Mouse (Mus musculus) intestine, postnatal 0 days (tissue): ENCODE data around the gene Gpx7. TPM values are rescaled to one million over a fixed set of nuclear protein-coding genes. Genes with fewer than 3 reads are reported as not detected.

Experiments
- ATAC-seq: fragments of 200-750 bp; cut with Nextera tagmentation; 2 replicates; pipeline ENCODE4 v1.8.0; 2017; ENCODE audit warnings: mild to moderate bottlenecking, moderate TSS enrichment, moderate library complexity
- H3K27ac ChIP-seq: fragments of 300-500 bp; sonication (generic); 2 replicates; pipeline ENCODE4 v1.5.1; 2014; ENCODE audit warnings: mild to moderate bottlenecking, low read depth, low read length, moderate library complexity
- H3K27me3 ChIP-seq: fragments of 300-500 bp; sonication (generic); replicated peaks from 2 replicates; pipeline ENCODE4 v1.6.1; 2014; ENCODE audit warnings: low read length, mixed read lengths; ENCODE audit not compliant: control insufficient read depth, insufficient read depth
- H3K36me3 ChIP-seq: fragments of 300-500 bp; sonication (generic); 2 replicates; pipeline ENCODE4 v1.6.1; 2014; ENCODE audit warnings: mild to moderate bottlenecking, moderate library complexity; ENCODE audit not compliant: control insufficient read depth, insufficient read depth
- H3K4me1 ChIP-seq: fragments of 300-500 bp; sonication (generic); replicated peaks from 2 replicates; pipeline ENCODE4 v1.6.1; 2014; ENCODE audit warnings: antibody characterized with exemption, low read length, mixed read lengths; ENCODE audit not compliant: control insufficient read depth, insufficient read depth
- H3K4me2 ChIP-seq: fragments of 300-500 bp; sonication (generic); replicated peaks from 2 replicates; pipeline ENCODE4 v1.6.1; 2014; ENCODE audit warnings: low read depth, mild to moderate bottlenecking, moderate library complexity
- H3K4me3 ChIP-seq: fragments of 300-500 bp; sonication (generic); 2 replicates; pipeline ENCODE4 v1.5.1; 2014; ENCODE audit warnings: low read depth, low read length
- H3K9ac ChIP-seq: fragments of 300-500 bp; sonication (generic); 2 replicates; pipeline ENCODE4 v1.6.1; 2014; ENCODE audit warnings: mild to moderate bottlenecking, low read depth, low read length
- H3K9me3 ChIP-seq: fragments of 300-500 bp; sonication (generic); 2 replicates; pipeline ENCODE4 v1.6.1; 2016; ENCODE audit warnings: mixed run types; ENCODE audit not compliant: control insufficient read depth
- CTCF ChIP-seq: sonication (generic); IDR thresholded peaks from 2 replicates; pipeline ENCODE4 v1.5.1; 2016; ENCODE audit warnings: low read depth, mild to moderate bottlenecking, control low read depth, antibody characterized with exemption, moderate library complexity
- WGBS: fragments of 180-500 bp; shearing (Covaris S2); extraction: QIAGEN DNeasy Blood & Tissue Kit; methylation state at CpG from one replicate; pipeline ENCODE4 v1.1.7; 2014; 5-methylcytosine and 5-hydroxymethylcytosine counted together
- polyA plus RNA-seq: library from polyadenylated mRNA; unstranded; fragments of >200 nt; fragmentation: Nextera tagmentation; extraction: Ambion mirVana; gene quantifications from 2 replicates; pipeline ENCODE4 v1.2.1, GENCODE M21; 2015

Gene Gpx7
- polyA plus RNA-seq, 1 experiment from 2014 or later = 22.9 TPM

DNA sequence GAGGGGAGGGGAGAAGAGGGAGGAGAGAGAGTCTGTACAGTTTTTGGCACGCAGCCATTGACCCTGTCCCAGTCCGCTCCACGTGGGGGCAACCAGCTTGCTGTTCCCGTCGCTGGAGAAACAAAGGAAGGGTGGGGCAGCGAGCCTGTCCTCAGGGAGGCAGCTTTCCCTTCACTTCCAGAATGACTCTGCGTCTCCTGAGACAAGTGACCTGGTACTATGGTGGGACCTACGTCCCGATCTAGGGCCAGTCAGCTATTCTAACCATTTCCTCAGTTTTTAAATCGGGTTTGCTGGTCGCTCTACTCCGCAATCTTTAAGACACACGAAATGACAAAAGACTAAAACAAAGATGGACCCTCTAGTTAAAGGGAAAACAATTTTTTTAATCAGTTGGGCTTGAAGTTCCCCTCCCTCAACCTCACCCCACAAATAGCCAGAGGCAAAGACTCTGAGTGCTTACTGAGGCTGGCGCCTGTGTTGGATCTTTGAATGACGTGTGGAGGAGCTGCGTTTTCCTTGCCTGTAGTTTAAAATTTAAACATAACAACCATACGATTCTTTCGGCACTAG lies 19.0 kb downstream of the Gpx7 start:
- peak overlapping the region; percentile 42; the same call in 1 of the 2 replicates for H3K9ac ChIP-seq
- peaks cover 19% of the 10 kb centered on the region for H3K27me3 ChIP-seq
- 0 out of 2 replicates have a peak, but pooled peaks have one; percentile 20 for ATAC-seq
- no peaks in the 10 kb centered on the region for H3K9me3 ChIP-seq
- peak overlapping the region; percentile 70 for H3K4me2 ChIP-seq
- H3K4me3 ChIP-seq = peak overlapping the region; percentile 41
- peak; percentile 48 for TF ChIP-seq CTCF
- H3K4me1 ChIP-seq = peaks cover 6% of the 10 kb centered on the region; the same call in 1 of the 2 replicates
- WGBS = 1% methylated on average over 18 of the region's 18 CpGs
- peak overlapping the region; percentile 28; the same call in 1 of the 2 replicates for H3K27ac ChIP-seq
- H3K36me3 ChIP-seq = no peaks in the 10 kb centered on the region

DNA sequence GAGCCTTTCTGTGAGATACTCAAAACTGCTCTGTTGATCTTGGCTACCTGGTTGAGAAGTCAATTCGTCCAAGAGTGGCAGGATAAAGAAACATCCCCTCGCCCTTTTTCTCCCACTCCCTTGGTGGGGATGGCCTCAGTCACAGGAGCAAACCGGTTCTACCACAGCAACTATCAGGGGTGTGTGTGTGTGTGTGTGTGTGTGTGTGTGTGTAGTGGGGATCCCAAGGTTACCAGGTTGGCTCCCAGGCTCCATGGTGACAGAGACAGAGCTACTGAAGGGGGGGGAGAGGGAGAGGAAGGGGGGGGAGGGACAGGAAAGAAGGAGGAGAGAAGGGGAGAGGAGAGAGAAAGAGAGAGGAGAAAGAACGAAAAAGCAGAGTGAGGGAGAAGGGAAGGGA lies 19.7 kb downstream of the Gpx7 start:
- H3K4me1 ChIP-seq = peaks cover 2% of the 10 kb centered on the region; the same call in 1 of the 2 replicates
- WGBS = 29% methylated on average over 4 of the region's 4 CpGs
- H3K4me3 ChIP-seq = no peak overlapping the region; the same call in 1 of the 2 replicates
- ATAC-seq = no peak
- H3K27ac ChIP-seq = no peak overlapping the region
- H3K9ac ChIP-seq = no peak overlapping the region
- TF ChIP-seq CTCF = no peak
- H3K36me3 ChIP-seq = no peaks in the 10 kb centered on the region
- H3K27me3 ChIP-seq = peaks cover 26% of the 10 kb centered on the region
- no peaks in the 10 kb centered on the region for H3K9me3 ChIP-seq
- H3K4me2 ChIP-seq = peak overlapping the region; percentile 70

DNA sequence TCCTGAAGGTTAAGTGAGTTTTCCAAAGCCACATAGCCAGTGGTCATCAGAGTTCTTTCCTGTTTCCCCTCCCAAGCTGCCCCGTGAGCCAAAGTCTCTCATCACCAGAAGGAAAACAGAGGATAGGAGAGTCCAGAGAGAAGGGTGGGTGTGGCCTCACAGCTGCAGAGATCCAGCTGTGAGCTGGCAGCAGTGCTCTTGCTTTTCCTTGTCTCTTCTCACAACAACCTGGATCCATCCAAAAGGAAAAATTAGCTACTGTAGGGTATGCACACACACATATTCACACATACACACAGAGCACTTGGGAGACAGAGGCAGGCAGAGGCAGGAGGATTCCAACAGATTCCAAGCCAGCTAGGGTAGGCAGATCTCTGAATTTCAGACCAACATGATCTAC lies 20.7 kb downstream of the Gpx7 start:
- no peak for ATAC-seq
- Histone ChIP-seq H3K27me3 (peaks cover 30% of the 10 kb centered on the region), H3K4me2 (no peak overlapping the region)

DNA sequence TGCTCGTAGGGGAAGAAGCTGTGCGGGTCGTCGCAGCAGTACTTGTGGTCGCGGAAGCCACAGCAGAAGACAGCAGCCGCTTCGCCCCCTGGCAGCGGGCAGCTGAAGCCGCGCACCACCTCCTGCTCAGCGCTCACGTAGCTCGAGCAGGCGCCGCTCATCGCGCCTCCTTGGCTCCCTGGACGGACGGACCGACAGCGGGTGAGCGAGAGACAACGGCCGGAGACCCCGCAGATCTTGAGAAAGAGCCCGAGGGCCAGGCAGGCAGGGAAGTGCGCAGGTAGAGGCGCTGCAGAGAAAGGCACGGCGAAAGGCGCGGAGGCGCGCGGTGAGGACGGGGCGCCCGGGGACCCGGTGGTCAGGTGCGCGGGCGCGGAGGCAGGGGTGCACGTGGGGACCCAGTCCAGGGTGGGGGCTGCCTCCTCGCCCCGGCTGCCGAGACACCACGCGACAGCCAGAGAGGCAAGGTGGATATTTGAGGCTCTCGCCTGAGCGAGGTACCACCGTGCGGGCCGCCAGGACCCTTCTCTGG lies 23.5 kb downstream of the Gpx7 start, which contains the start of gene Shisal2a:
Gene Shisal2a, minus strand, starts transcription at position 167 of the 532 bp plus-strand sequence.
- Histone ChIP-seq H3K27me3 (peaks cover 30% of the 10 kb centered on the region), H3K27ac (no peak within 1 kb of the TSS), H3K4me2 (peak within 1 kb of the TSS; percentile 71), H3K9me3 (no peaks in the 10 kb centered on the region), H3K36me3 (no peaks in the 10 kb centered on the region), H3K4me3 (peak within 1 kb of the TSS; percentile 40), H3K4me1 (no peaks in the 10 kb centered on the region), H3K9ac (0 out of 2 replicates have a peak within 1 kb of the TSS, but pooled peaks have one; percentile 34)
- peak; percentile 49 for TF ChIP-seq CTCF
- 5% methylated on average over 55 of the region's 55 CpGs for WGBS
- no peak for ATAC-seq

More for the DNA sequence above, 20.7 kb downstream of the Gpx7 start:
- no peak overlapping the region for H3K27ac ChIP-seq
- no peaks in the 10 kb centered on the region for H3K4me1 ChIP-seq
- 12% methylated on average over 1 of the region's 1 CpGs for WGBS
- no peaks in the 10 kb centered on the region for H3K36me3 ChIP-seq
- no peak overlapping the region for H3K4me3 ChIP-seq
- no peak for TF ChIP-seq CTCF
- H3K9me3 ChIP-seq = no peaks in the 10 kb centered on the region
- no peak overlapping the region for H3K9ac ChIP-seq

DNA sequence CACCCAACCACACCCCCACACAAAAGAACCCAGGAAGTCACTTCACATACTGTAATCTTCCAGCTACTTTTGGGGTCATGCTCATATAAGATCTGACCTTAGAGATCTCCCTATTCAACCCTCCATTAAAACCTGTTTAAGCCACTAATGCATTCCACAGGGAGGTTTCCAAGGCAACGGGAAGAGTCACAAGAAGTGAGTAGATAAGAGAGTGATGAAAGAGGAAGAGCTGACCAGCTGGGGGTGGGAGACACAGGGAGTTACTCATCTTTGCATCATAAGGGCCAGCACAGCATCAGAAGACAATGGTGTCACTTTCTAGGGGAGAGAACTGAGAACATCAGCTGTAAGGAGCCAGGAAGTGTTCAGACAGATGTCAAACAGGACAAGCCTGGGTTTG lies 26.6 kb downstream of the Gpx7 start:
- 11% methylated on average over 1 of the region's 1 CpGs for WGBS
- Histone ChIP-seq H3K9me3 (no peaks in the 10 kb centered on the region), H3K4me1 (no peaks in the 10 kb centered on the region), H3K4me2 (no peak overlapping the region), H3K27me3 (peaks cover 30% of the 10 kb centered on the region), H3K4me3 (no peak overlapping the region), H3K9ac (no peak overlapping the region), H3K27ac (no peak overlapping the region), H3K36me3 (no peaks in the 10 kb centered on the region)
- no peak for TF ChIP-seq CTCF
- ATAC-seq = no peak

DNA sequence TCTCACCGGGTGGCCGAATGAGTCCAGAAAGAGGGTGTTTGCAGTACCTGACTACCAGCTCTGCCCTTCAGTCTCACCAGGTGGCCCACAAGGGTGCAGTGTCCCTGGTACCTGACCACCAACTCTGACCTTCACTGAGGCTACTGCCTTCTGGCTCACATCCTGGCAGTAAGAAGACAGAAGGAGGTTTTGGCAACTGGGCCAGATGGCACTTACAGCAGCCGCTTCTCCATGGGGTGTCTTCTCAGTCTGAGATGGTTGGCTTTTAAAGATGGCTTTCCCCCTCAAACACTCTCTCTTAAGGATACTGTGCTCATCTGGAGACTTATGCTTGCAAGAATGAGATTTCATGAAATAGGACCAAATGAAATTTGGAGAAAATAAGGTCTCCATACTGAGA lies 27.3 kb downstream of the Gpx7 start:
- H3K9ac ChIP-seq = no peak overlapping the region
- ATAC-seq = no peak
- H3K4me3 ChIP-seq = no peak overlapping the region
- no peak for TF ChIP-seq CTCF
- no peak overlapping the region for H3K27ac ChIP-seq
- 89% methylated on average over 3 of the region's 3 CpGs for WGBS
- no peaks in the 10 kb centered on the region for H3K9me3 ChIP-seq
- no peaks in the 10 kb centered on the region for H3K36me3 ChIP-seq
- no peak overlapping the region for H3K4me2 ChIP-seq
- no peaks in the 10 kb centered on the region for H3K4me1 ChIP-seq
- peaks cover 26% of the 10 kb centered on the region for H3K27me3 ChIP-seq
